Mouse (Mus musculus) thymus, adult 18-20 months (tissue): ENCODE results near the gene Fes.

ENCODE experiments used
- DNase-seq, 2 experiments: peaks; one replicate each; pipeline ENCODE4 v3.0.0; 2022; ENCODE audit warnings: mixed read lengths in 2 of 2

Fes gene

DNA sequence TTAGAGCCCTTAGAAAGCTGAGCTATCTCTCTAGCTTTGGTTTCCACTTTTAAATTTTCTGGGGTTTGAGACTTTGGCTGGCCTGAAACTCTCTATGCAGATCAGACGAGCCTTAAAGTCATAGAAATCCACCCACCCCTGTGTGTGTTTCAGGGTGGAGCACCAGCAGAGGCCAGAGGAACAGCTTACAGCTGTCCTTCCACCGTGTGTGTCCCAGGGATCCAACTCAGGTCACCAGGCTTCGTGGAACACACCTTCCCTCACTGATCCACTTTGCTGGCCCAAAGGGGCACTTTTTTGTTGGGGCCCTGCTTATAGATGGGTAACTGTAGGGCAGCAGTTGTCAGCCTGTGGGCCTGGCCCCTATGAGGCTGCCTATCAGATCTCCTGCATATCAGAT, 13.5 kb downstream of the Fes start:
- no peak for DNase-seq

DNA sequence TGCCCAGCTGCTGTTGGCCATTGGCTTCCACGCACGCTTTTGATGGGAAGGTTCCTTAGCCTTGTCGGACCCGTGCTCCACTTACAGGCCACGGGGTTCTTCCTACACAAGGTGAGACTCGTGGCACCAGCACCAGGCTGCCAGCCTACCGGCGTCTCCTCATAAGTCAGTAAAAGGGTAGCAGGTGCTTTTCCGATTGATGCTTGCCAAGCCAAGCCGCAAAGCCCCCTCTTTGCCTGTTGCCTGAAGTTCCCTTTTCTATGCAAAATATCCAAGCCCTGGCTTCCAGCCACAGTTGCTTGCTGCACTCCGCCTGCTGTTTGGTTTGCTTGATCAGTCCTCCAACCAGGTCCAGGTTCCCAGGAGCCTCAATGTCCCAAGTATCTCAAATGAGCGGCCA, 13.9 kb downstream of the Fes start:
- peak; percentile 46 to 58 for DNase-seq

DNA sequence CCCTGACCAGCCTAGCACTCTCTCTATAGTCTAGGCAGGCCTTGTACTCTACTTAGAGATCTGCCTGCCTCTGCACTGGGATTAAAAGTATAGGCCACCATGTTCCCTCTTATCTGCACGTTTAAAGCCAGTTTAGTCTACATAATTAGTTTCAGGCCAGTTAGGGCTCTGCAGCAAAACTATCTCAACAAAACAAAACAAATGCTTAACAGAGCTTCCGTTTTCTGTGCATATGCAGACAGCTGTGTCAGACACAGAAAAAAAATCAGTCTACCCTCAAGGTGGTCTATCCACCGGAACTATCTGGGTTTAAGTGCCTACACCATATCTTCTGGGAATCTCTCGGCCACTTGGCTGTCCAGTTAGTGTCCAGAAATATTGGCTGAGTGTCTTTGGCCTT, 14.4 kb downstream of the Fes start:
- DNase-seq: no peak

DNA sequence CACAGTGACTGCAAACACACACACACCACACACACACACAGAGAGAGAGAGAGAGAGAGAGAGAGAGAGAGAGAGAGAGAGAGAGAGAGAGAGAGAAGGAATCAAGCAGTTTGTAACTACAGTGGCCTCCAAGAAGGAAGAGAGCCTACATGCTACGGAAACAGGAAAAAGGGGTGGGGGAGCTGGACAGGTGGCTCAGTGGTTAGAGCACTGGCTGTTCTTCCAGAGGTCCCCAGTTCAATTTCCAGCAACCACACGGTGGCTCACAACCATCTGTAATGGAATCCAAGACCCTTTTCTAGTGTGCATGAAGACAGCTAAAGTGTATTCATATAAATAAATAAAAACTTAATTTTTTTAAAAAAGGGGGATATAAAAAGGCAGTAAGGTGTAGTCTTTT, 15.1 kb downstream of the Fes start:
- peak in 1 of 2 experiments; percentile 44 for DNase-seq

DNA sequence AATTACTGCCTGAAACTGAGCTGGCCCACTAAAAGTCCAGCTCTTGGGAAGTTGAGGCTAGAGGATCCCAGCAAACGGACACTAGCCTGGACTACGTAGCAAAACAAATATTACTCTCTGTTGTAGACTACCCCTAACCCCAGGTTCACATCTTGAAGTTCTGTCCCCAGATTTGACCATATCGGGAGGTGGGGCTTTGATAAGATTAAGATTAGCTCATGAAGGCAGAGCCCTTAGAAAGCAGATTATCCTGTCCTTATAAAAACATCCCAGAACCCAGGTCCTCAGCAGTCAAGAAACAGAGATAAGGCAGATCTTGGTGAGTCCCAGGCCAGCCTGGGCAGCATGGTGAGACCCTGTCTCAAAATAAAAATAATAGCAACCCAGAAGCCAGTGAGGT, 15.6 kb downstream of the Fes start:
- DNase-seq: no peak

DNA sequence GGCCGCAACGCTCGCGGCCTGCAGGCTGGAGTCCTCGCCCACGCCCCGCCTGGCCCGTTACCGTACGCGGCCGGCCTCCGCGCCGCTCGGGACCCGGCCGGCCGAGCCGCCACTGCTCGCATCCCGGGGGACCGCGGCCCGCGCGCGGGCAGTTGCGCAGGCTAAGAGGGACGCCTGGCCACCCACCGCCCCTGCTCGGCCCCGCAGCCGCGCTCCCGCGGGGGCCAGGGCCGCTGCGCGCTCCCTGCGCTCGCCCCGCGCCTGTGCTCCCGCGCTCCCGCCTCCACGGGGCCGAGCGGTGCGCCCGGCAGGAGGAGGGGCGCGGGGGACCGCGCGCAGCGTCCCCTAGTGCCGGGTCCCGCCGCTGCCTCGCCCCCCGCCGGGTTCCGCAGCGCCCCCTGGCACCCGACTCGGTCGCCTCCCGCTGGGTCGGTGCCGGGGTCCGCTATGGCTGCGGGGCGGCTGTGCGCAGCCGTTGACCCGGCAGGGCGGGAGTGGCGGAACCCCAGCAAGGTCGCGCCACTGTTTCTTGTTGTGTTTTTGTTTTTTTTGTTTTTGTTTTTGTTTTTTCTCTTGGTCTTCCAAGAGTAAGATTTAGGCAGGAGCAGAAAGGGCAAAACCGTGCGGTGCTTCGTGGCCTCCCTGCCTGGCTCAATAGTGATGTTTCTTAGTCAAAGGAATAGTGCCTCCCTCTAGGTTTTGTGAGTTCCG, 16.6 kb downstream of the Fes start, which contains the start of gene Man2a2:
Gene Man2a2, minus strand, starts transcription at position 335 of the 711 bp plus-strand sequence.
- DNase-seq: peak; percentile 62 to 72

DNA sequence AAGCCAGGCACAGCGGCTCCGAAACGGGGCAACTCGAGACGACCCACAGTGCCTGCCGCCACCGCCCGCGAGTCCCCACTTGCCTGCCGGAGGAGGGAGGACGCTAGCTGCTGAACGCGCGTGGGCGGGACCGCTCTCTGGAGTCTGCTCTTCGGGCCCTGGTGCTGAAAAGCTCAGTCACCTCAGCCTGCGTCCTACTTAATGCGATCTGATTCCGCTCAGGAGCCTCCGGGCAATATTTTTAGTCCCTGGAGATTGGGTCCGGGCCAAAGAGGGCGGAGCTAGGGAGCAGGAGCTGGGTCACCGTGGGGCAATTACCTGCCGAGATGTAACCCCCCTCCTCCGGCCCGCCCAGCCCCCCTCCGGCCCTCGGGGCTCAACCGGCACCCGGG, 17.1 kb downstream of the Fes start:
- peak; percentile 80 to 84 for DNase-seq

DNA sequence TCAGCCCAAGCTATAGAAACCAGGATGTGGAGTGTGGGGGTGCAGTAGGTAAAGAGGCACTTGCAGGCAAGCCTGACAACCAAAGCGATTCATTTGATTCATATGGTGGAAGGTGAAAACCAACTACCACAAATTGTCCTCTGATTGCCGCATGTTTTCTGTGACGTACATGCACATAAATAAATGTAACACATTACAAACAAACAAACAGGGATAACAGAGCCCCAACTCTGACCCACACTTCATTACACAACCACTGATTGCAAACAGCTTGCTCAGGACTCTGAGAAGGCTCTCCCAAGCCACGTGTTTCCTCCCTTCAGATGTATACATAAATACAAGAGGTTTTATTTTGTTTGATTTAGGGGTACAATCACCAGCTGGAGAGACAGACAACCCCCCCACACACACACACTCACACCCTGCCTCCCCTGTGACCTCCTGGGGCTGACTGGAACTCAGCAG, 17.7 kb downstream of the Fes start:
- DNase-seq: no peak

DNA sequence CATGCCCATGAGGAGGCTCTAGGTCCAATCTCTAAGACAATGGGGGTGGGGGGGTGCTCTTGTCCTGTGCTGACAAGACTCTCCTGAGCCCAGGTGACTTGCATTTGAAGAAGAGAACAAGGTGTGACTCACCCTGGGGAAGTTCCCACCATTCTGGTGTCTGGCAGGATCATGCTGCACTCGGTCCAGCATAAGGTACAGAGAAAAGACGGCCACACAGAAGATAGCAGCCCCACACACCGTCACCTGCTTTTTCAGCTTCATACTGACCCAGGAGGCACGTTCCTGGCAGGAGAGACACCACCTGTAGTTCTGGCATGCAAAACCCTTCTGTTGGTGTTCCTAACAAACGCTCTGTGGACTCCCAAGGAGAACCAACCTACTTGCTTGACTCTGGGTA, 18.3 kb downstream of the Fes start:
- DNase-seq: no peak

DNA sequence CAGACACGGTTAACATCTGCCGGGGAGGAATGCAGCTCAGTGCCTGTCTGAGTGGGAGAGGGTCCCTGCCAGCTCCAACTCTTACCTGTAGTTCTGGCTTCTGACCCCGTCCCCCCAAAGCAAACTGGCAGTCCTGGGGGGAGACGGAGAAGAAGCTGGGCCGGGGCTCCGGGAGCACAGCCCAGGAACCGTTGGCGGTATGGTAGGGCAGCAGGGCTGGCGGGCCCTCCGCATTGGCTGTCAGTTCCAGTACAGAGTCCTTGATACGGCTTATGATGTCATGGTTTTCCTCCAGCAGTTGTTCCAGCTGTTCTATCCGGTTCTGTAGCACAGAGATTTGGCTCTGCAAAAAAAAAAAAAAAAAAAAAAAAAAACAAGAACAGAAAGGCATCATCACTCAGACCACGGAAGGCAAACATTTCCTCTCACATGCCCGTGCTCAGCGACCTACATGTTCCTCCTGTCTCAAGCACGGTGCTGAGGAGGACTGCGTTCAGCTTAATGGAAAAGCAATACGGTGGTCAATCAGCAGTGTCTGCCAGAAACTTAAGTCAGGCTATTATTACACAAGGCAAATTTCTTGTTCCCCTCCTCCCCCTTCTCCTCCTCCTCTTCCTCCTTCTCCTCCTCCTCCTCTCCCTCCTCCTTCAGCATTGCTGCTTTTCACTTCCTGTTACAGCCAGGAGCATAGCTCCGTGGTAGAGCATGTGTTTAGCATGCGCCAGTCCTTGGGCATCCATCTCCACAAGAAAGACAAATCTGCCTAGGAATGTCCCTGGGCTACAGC, 18.9 kb downstream of the Fes start:
- no peak for DNase-seq

DNA sequence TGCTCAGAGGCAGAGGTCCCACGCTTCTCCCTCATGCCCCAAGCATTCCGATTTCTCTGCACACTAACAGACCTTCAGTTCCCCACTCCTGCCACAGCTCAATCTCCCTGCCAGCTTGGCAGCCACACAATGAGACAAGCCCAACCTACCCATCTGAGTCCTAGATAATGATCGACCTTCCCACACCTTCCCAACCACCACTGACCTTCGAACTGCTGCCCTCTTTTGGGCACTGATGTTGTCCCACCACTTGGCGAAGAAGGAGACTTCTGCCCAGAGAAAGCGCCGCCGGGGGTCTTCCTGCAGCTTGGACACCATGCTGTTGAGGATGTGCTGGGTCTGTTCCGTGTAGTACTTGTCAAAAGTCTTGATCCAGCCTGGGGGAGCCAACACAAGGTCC, 19.7 kb downstream of the Fes start:
- DNase-seq: no peak

DNA sequence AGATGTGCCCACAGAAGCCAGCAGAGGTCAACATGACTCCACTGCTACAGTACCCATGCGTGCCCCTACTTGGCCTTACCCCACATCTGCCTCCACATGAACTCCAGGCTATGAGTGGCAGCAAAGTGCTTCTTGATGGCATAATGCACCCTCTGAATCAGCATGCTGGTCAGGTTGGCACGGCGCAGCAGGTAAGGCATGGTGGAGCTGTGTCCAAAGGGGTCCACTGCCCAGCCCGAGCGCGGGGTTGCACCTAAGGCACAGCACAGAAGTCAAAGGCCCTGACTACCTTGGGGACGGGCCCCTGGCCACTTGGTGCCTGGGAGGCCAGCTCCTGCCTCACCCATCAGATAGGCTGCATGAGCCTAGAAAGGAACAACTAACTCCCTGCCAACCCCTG, 20.5 kb downstream of the Fes start:
- DNase-seq: no peak

DNA sequence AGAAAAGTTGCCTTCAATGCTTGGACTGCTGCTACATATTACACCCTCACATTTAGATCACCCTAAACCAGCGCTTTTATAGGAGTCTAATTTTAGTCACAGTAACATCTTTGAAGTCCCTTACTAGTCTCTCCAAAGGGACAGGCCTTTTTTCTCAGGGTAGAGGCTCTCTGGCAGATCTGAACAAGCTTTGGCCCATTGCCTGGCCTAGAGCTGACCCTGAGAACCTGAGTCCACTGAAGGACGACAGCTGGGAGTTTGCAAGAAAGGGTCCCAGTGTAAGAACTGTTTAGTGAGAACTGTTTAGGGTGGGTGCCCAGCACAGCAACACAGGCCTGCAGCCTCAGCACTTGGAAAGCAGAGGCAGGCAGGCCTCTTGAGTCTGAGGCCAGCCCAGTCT, 22.0 kb downstream of the Fes start:
- DNase-seq: no peak

DNA sequence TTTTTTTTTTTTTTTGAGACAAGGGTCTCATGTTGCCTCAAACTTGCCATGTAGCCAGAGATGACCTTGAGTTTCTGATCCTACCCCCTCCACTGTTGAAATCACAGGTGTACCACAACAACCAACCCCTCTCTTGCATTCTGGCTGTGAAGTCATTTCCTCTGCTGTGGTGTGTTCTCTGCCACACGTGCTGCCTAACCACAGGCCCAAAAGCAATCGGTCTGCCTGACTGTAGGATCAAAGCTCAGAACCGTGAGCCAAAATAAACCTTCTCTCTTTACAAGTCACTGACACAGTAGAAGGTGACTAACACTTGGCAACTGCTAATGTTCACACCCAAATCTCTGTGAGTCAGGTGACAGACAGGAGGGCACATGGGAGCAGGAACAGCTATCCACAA, 27.3 kb downstream of the Fes start:
- no peak for DNase-seq

DNA sequence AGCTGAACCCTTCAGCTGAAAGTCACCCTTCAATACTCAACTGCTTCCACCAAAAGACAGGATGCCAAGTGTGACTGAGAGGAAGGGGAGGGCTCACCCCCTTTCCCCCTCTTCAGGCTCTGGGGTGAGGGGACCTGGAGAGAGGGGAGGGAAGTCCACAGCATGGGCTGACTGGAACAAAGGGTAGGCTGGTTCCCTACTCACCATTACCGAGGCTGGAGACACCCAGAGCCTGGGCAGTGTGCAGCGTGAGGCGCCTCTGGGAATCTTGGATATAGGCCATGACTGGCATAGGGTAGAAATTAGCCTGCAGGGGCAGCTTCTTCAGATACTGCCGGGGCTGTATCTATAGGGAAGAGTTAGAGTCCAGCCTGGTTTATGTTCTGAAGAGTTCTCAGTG, 29.7 kb downstream of the Fes start:
- no peak for DNase-seq

DNA sequence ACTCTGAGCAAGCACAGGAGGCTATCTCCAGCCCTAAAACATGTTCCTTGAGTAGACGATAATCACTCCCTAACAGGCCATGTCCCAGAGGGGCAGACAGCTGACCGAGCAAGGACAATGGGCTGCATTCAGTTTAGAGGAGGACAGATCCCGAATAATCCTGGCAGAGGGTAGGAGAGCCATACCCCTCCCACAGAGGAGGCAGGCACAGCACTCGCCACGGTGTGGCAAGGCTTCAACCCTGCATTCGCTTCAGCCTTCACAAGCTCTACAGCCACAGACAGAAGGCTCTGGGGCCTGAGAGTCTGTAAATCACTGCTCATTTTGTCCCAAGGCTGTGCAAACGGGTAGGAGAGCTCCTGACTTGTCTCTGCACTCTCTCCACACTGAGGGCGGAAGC, 30.6 kb downstream of the Fes start:
- no peak for DNase-seq

DNA sequence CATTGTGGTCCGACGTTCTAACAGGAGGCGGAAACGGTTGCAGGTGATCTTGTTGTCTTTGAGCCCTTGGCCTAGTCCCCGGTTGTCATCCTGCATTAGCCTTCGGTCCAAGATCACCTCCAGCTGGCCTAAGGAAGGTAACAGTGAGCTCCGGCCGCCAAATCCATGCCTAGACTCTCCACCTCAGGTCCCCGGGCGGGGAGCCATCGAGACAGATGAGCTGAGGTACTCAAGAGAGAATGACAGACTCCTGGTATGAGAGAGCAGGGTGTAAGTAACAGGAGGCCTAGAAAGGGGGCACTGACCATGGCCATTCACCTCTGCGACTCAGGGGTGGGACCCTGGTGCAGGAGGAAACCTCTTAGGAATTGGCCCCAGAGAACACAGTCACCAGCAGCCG, 31.4 kb downstream of the Fes start:
- DNase-seq: no peak

DNA sequence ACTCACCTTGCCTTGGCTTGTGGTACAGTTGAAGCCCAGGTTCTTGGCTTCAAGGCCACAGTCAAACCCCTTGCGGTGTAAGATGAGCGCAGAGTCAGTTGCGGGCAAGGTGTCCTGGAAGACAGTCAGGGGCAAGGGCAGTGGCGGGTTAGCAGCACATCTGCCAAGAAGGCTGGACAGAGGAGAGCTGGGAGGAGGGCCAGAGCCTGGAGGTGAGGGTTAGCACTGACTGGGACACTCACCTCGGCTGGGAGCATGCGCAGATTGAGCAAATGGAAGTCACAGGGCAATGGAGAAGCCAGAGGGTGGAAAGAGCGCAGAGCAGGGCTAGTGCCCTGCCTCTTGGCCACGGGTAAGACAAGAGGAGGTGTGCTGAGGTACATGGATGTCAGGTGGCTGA, 34.8 kb downstream of the Fes start:
- DNase-seq: no peak

DNA sequence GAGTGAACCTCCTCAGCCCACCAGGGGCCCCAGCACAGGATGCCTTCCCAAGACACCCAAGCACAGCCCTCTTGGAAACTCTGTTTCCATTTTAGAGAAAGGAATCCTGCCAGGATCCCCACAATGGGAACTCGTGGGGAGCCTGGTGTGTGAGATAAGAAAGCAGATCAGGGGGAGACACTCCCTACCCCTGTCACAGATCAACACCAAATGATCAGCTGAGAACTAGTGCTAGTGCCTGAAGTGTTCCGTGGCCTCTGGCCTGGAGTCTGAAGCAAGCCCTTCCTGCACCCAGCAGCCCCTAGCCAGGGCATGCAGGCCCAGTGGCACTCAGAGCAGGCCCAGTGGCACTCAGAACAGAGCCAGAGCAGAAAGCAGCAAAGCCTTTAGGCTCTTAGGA, 36.9 kb downstream of the Fes start:
- DNase-seq: no peak

DNA sequence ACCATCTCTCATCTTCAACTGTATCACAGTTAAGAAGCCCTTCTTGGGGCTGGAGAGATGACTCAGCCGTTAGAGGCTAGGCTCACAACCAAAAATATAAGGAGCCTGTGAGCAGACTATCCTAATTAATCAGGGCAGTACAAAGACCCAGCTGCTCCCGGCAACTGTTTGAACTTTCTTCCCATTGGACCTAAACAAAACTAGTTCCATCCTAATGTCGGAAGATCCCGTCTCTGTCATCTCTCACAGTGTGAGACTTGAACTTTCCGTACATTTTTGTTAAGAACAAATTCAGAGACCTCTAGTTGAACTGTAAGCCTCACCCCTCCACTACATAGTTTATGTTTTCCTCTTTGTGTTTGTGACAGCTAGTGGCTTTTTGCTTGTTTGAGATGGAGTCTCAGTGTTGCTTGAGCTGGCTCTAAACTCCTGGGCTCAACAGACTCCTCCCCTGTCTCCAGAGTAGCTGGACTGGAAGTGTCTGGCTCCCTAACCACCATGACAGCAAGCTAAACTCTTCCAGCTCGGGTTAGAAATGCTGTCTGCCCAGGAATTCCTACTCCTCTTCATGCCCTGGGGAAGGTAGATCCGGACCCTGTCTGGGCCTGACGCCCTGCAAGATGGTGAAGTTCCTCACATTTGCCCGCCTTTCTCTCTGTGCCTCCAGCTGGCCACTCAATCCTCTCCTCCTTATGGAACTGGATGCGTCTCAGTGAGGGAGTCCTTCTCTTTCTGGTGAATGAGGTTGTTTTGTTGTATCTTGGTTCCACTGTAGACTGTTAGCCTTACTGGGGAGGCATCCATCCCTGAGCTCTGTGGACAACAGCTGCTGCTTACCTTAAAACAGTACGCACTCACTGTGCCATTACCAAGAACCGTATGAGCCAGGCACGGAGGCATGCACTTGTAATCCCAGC, 39.8 kb downstream of the Fes start:
- DNase-seq: no peak

DNA sequence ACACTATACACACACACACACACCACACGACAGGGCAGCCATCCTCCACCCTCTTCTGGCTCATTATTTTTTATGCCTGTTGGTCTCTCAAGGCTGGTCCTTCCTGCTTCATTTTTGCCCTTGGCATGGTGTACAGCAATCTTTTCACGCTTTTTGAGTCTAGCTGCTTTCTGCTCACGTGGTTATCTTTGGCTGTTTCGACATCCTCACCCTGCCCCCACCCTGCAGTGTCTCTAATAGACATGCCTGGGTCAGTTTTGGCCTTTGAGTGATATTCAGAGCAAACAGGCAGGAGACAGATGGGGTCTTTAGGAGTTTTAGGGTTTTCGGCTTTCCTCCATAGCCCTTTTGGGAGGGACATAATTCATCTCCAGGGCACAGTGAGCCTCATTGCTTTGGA, 40.9 kb downstream of the Fes start:
- no peak for DNase-seq

DNA sequence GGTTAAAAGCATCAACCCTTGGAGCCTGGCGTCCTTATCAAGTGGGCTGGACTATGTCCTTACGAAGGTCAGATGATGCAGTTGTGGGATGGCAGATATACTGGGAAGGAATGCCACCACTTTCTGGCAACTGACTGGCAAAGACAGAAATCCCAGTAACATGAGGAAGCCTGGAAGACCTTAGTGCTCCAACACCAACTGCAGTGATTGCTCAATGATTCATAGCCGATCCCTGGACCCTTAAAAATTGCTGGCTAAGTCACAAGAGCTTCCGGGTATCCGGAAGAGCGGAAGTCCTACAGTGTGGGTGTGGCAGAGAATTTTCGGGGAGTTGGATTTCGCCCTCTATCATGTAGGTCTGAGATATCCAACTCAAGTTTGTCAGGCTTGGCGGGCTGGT, 41.6 kb downstream of the Fes start:
- DNase-seq: no peak

DNA sequence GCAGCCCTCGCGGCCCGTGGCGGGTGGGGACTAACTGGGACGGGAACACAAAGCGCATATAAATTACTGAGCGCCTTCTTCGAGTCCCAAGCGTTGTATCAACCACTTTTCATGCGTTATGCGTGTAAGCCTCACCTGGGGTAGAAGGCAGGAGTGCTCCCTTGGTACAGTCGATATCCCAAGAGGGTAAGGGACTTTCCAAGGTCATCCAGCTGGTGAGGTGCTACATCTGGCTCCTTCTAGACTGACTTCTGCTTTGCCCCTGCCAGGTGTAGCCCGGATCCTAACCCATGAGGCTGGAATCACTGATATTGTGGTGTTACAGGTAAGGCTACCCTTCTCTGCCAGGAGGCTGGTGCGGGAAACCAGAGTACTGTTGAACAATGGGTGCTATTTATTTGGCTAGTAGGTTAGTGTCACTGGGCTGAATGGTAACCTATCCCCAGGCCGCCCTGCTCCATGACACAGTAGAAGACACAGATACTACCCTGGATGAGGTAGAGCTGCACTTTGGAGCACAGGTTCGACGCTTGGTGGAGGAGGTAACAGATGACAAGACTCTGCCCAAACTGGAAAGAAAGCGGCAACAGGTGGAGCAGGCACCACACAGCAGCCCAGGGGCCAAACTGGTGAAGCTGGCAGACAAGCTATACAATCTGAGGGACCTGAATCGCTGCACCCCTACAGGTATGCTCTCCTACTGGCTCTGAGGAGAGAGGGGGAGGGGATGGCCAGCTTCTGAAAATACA, 44.3 kb downstream of the Fes start:
- DNase-seq: no peak
